Mouse (Mus musculus) neural tube, embryonic 11.5 days (tissue): Measurements from ENCODE around the gene Ncoa5. TPM values are rescaled to one million over a fixed set of nuclear protein-coding genes. Genes with fewer than 3 reads are reported as not detected.

Source experiments
- ATAC-seq: fragments of 200-750 bp; cut with Nextera tagmentation; 2 replicates; pipeline ENCODE4 v1.8.0; 2017; ENCODE audit warnings: moderate number of reproducible peaks, mild to moderate bottlenecking, moderate TSS enrichment, moderate library complexity; ENCODE audit not compliant: insufficient read depth, low FRiP score, low TSS enrichment
- DNase-seq: peaks from one replicate; pipeline ENCODE4 v3.0.0-alpha.2; 2015; ENCODE audit warnings: low spot score
- H3K27ac ChIP-seq: fragments of 300-500 bp; sonication (generic); 2 replicates; pipeline ENCODE4 v1.5.1; 2014; ENCODE audit warnings: low read depth, mild to moderate bottlenecking, low read length
- H3K27me3 ChIP-seq: fragments of 300-500 bp; sonication (generic); 2 replicates; pipeline ENCODE4 v1.6.1; 2014; ENCODE audit warnings: mild to moderate bottlenecking, low read length, mixed read lengths; ENCODE audit not compliant: control insufficient read depth, insufficient read depth
- H3K36me3 ChIP-seq: fragments of 300-500 bp; sonication (generic); 2 replicates; pipeline ENCODE4 v1.6.1; 2014; ENCODE audit warnings: mild to moderate bottlenecking, low read length, moderate library complexity, mixed read lengths; ENCODE audit not compliant: control insufficient read depth, insufficient read depth
- H3K4me1 ChIP-seq: fragments of 300-500 bp; sonication (generic); 2 replicates; pipeline ENCODE4 v1.6.1; 2014; ENCODE audit warnings: low read length, mixed read lengths; ENCODE audit not compliant: control insufficient read depth, insufficient read depth
- H3K4me2 ChIP-seq: fragments of 300-500 bp; sonication (generic); 2 replicates; pipeline ENCODE4 v1.6.1; 2014; ENCODE audit warnings: low read depth, mild to moderate bottlenecking, moderate library complexity
- H3K4me3 ChIP-seq: fragments of 300-500 bp; sonication (generic); 2 replicates; pipeline ENCODE4 v1.5.1; 2014; ENCODE audit warnings: low read depth, low read length
- H3K9ac ChIP-seq: fragments of 300-500 bp; sonication (generic); 2 replicates; pipeline ENCODE4 v1.6.1; 2014; ENCODE audit warnings: mild to moderate bottlenecking, low read length
- H3K9me3 ChIP-seq: fragments of 300-500 bp; sonication (generic); 2 replicates; pipeline ENCODE4 v1.6.1; 2016; ENCODE audit warnings: low read length; ENCODE audit not compliant: control insufficient read depth
- WGBS: fragments of 180-500 bp; shearing (Covaris S2); extraction: QIAGEN DNeasy Blood & Tissue Kit; methylation state at CpG from one replicate; pipeline ENCODE4 v1.1.7; 2014; 5-methylcytosine and 5-hydroxymethylcytosine counted together
- polyA plus RNA-seq: library from polyadenylated mRNA; unstranded; fragments of >200 nt; fragmentation: Nextera tagmentation; extraction: Ambion mirVana; gene quantifications from 2 replicates; pipeline ENCODE4 v1.2.1, GENCODE M21; 2014

Ncoa5 gene
- polyA plus RNA-seq, 1 experiment from 2014 or later: 89.4 TPM

DNA sequence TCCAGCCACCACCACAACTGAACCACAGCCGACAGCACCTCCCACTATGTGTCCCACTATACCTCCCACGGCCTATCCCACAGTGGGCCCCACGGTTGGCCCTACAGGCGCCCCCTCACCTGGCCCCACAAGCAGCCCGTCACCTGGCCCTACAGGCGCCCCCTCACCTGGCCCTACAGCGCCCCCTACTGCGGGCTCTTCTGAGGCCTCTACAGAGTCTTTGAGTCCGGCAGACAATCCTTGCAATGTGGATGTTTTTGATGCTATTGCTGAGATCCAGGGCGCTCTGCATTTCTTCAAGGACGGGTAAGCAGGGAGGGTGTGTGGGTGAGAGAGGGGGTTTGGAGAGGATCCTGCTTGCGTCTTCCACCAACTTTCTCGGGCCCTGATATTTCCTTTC is 82.2 kb downstream of the Ncoa5 start:
- H3K4me3 ChIP-seq: no peak overlapping the region
- H3K36me3 ChIP-seq: no peaks in the 10 kb centered on the region
- H3K27me3 ChIP-seq: peaks cover 53% of the 10 kb centered on the region
- no peaks in the 10 kb centered on the region for H3K9me3 ChIP-seq
- no peak for DNase-seq
- no peaks in the 10 kb centered on the region for H3K4me1 ChIP-seq
- ATAC-seq: no peak
- no peak overlapping the region for H3K27ac ChIP-seq
- no peak overlapping the region for H3K9ac ChIP-seq
- no peak overlapping the region for H3K4me2 ChIP-seq
- WGBS: 40% methylated on average over 13 of the region's 13 CpGs

DNA sequence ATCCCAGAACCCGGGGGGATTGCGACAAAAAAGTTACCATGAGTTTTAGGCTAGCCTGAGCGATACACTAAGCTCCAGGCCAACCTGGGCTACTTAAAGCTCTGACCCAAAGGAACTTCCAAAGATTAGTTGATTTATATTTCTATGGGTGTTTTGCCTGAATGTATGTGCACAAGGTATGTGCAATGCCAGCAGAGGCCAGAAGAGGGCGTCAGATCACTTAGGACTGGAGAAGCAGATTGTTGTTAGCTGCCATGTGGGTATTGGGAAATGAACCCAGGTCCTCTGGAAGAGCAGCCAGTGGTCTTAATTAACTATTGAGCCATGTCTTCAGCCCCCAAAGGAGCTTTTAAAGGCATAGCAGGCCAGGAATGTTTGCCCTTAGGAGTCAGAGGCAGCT is 82.9 kb downstream of the Ncoa5 start:
- ATAC-seq (no peak), DNase-seq (no peak)
- Histone ChIP-seq H3K27me3 (peaks cover 58% of the 10 kb centered on the region), H3K36me3 (no peaks in the 10 kb centered on the region), H3K4me3 (no peak overlapping the region), H3K9ac (no peak overlapping the region), H3K27ac (no peak overlapping the region), H3K9me3 (no peaks in the 10 kb centered on the region), H3K4me2 (no peak overlapping the region), H3K4me1 (no peaks in the 10 kb centered on the region)
- 78% methylated on average over 4 of the region's 4 CpGs for WGBS

DNA sequence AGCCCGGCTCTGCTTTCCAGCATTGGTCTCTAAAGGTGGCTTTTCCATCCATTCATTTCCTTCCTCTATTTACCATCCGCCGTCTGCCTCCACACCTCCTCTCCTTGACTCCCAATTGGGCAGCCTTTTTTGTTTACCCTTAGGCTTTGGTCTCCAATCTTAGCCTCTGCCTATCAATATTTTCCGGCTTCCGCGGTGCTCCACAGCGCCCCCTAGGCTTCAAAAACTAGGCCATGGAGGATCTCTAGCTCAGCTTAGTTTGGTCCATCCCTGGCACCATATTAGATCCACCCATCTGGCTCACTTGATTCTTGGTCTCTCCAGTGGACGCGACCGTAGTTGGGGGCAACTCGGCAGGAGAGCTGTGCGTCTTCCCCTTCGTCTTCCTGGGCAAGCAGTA is 84.2 kb downstream of the Ncoa5 start:
- no peak overlapping the region for H3K4me2 ChIP-seq
- H3K4me1 ChIP-seq: no peaks in the 10 kb centered on the region
- no peak for ATAC-seq
- 20% methylated on average over 13 of the region's 13 CpGs for WGBS
- DNase-seq: peak; percentile 41
- no peaks in the 10 kb centered on the region for H3K9me3 ChIP-seq
- H3K27me3 ChIP-seq: peaks cover 58% of the 10 kb centered on the region
- no peak overlapping the region for H3K27ac ChIP-seq
- H3K9ac ChIP-seq: no peak overlapping the region
- no peak overlapping the region for H3K4me3 ChIP-seq
- H3K36me3 ChIP-seq: no peaks in the 10 kb centered on the region

Other genes with a start within 250 kb of the Ncoa5 start
- 11.2 and 14.1 TPM in 2 replicates for gene Snx21, start 249.0 kb downstream of the Ncoa5 start, polyA plus RNA-seq
- 15.1 TPM in 2 replicates for gene Acot8, start 230.0 kb downstream of the Ncoa5 start, polyA plus RNA-seq
- gene Zswim3, start 229.8 kb downstream of the Ncoa5 start, polyA plus RNA-seq: 12.9 and 14.0 TPM in 2 replicates
- 22.9 and 23.2 TPM in 2 replicates for gene Zswim1, start 212.2 kb downstream of the Ncoa5 start, polyA plus RNA-seq
- not detected in 2 replicates for gene Spata25, start 206.3 kb downstream of the Ncoa5 start, polyA plus RNA-seq
- 87.9 and 88.6 TPM in 2 replicates for gene Ctsa, start 202.0 kb downstream of the Ncoa5 start, polyA plus RNA-seq
- gene Neurl2, start 201.4 kb downstream of the Ncoa5 start, polyA plus RNA-seq: 3.8 and 4.8 TPM in 2 replicates
- gene Pltp, start 177.2 kb downstream of the Ncoa5 start, polyA plus RNA-seq: 58.4 and 58.9 TPM in 2 replicates
- 68.0 and 76.6 TPM in 2 replicates for gene Pcif1, start 155.6 kb downstream of the Ncoa5 start, polyA plus RNA-seq
- gene Zfp335, start 123.1 kb downstream of the Ncoa5 start, polyA plus RNA-seq: 13.9 and 15.4 TPM in 2 replicates
- 1.2 and 2.1 TPM in 2 replicates for gene Mmp9, start 94.1 kb downstream of the Ncoa5 start, polyA plus RNA-seq
- gene Slc12a5, start 74.1 kb downstream of the Ncoa5 start, polyA plus RNA-seq: 6.0 and 6.5 TPM in 2 replicates
- gene Cd40, start 20.8 kb upstream of the Ncoa5 start, polyA plus RNA-seq: 8.5 and 8.9 TPM in 2 replicates
- gene 1700025C18Rik, start 55.9 kb upstream of the Ncoa5 start, polyA plus RNA-seq: not detected in 2 replicates
- gene Cdh22, start 200.0 kb upstream of the Ncoa5 start, polyA plus RNA-seq: 3.1 and 3.4 TPM in 2 replicates